In genomic region chr4:115056371-115056920, GRCm38 (mm10) we compare ENCODE assay signal across 8 mouse cellular contexts. TPM values are rescaled to one million over a fixed set of nuclear protein-coding genes. Genes with fewer than 3 reads are reported as not detected.
A peak's percentile ranks its signal among the peaks of the same experiment; 100 is the strongest.
DNase-seq lines count a peak whose midpoint lies in the region; ATAC-seq lines count a peak whose summit lies in the region.

Tal1 (plus strand) TSS chr4:115056426.

- H3K9ac ChIP-seq in liver, embryonic 11.5 days (ENCODE audit: low read depth, low read length): peak within 1 kb of the TSS; percentile 98
- peak within 1 kb of the TSS; percentile 16; the same call in 1 of the 2 replicates for H3K9ac ChIP-seq in neural tube, embryonic 14.5 days (replicated peaks; ENCODE audit: low read depth, low read length)

- WGBS in hindbrain, embryonic 10.5 days: under 1% methylated on average over 60 of the region's 60 CpGs
- WGBS in liver, embryonic 11.5 days: under 1% methylated on average over 58 of the region's 60 CpGs
- under 1% methylated on average over 58 of the region's 60 CpGs for WGBS in neural tube, embryonic 14.5 days

- peak; percentile 11 for DNase-seq in urinary bladder, postnatal 25 days (ENCODE audit: low spot score)
- DNase-seq in urinary bladder, postnatal 4 days (ENCODE audit: low spot score in 2 of 2): no peak
- DNase-seq in hindbrain, embryonic 10.5 days (ENCODE audit: low spot score): peak; percentile 74
- peak; percentile 83 for DNase-seq in liver, embryonic 11.5 days (ENCODE audit: low spot score)
- DNase-seq in layer of hippocampus, postnatal 25 days (ENCODE audit: extremely low spot score in 1 of 2, low spot score in 1 of 2): no peak
- DNase-seq in frontal cortex, adult 2 months (ENCODE audit: extremely low spot score in 1 of 2, low spot score in 1 of 2): no peak

- no peaks in the 10 kb centered on the region for H3K9me3 ChIP-seq in hindbrain, embryonic 10.5 days
- no peaks in the 10 kb centered on the region for H3K9me3 ChIP-seq in liver, embryonic 11.5 days (ENCODE audit: control insufficient read depth, low read length)
- no peaks in the 10 kb centered on the region for H3K9me3 ChIP-seq in neural tube, embryonic 14.5 days (ENCODE audit: control insufficient read depth, low read length)

- peaks cover 27% of the 10 kb centered on the region for H3K4me1 ChIP-seq in hindbrain, embryonic 10.5 days (replicated peaks)
- H3K4me1 ChIP-seq in liver, embryonic 11.5 days (replicated peaks; ENCODE audit: control insufficient read depth, insufficient read depth, low read length): peaks cover 26% of the 10 kb centered on the region
- peaks cover 5% of the 10 kb centered on the region; the same call in 1 of the 2 replicates for H3K4me1 ChIP-seq in neural tube, embryonic 14.5 days (ENCODE audit: control insufficient read depth, insufficient read depth, low read length)

- peak; percentile 47 for ATAC-seq in erythroblast, adult 5-6 weeks (replicated peaks; ENCODE audit: low FRiP score, poor library complexity, severe bottlenecking)
- ATAC-seq in liver, embryonic 11.5 days (replicated peaks; ENCODE audit: low FRiP score): peak; percentile 83
- peak; percentile 12 for ATAC-seq in neural tube, embryonic 14.5 days (ENCODE audit: low read depth)

- H3K4me2 ChIP-seq in liver, embryonic 11.5 days: peak within 1 kb of the TSS; percentile 88
- H3K4me2 ChIP-seq in neural tube, embryonic 14.5 days (ENCODE audit: low read depth, low read length): peak within 1 kb of the TSS; percentile 29; the same call in 1 of the 2 replicates

- peak within 1 kb of the TSS; percentile 46 for H3K4me3 ChIP-seq in hindbrain, embryonic 10.5 days
- peak within 1 kb of the TSS; percentile 77 for H3K4me3 ChIP-seq in liver, embryonic 11.5 days (ENCODE audit: low read depth, low read length)
- H3K4me3 ChIP-seq in neural tube, embryonic 14.5 days (ENCODE audit: low read depth, low read length): peak within 1 kb of the TSS; percentile 20

- peaks cover 100% of the 10 kb centered on the region for H3K27me3 ChIP-seq in hindbrain, embryonic 10.5 days (ENCODE audit: insufficient read depth, poor library complexity, severe bottlenecking)
- peaks cover 35% of the 10 kb centered on the region for H3K27me3 ChIP-seq in liver, embryonic 11.5 days (replicated peaks; ENCODE audit: control insufficient read depth, insufficient read depth, low read length)
- H3K27me3 ChIP-seq in neural tube, embryonic 14.5 days (ENCODE audit: control insufficient read depth, insufficient read depth, low read length): peaks cover 57% of the 10 kb centered on the region

- H3K36me3 ChIP-seq in hindbrain, embryonic 10.5 days: no peaks in the 10 kb centered on the region
- H3K36me3 ChIP-seq in liver, embryonic 11.5 days (ENCODE audit: control insufficient read depth, insufficient read depth, low read length): no peaks in the 10 kb centered on the region
- no peaks in the 10 kb centered on the region for H3K36me3 ChIP-seq in neural tube, embryonic 14.5 days (ENCODE audit: control insufficient read depth, insufficient read depth, low read length)

- peak within 1 kb of the TSS; percentile 80 for H3K27ac ChIP-seq in hindbrain, embryonic 10.5 days
- H3K27ac ChIP-seq in liver, embryonic 11.5 days (ENCODE audit: low read depth, low read length): peak within 1 kb of the TSS; percentile 98
- peak within 1 kb of the TSS; percentile 40 for H3K27ac ChIP-seq in neural tube, embryonic 14.5 days (ENCODE audit: low read depth, low read length)

RNA-seq across cellular contexts. Expression of gene Tal1, which starts in this region (rescaled TPM):
- total RNA-seq in erythroblast, adult 5-6 weeks (2015; ENCODE audit: low replicate concordance): 75.1 and 94.0 TPM in 2 replicates
- total RNA-seq in erythroblast, adult 5-6 weeks (2017; ENCODE audit: low replicate concordance): 92.9 and 102 TPM in 2 replicates
- 3.2 and 4.7 TPM in 2 replicates for polyA plus RNA-seq in hindbrain, embryonic 10.5 days (2016; fragmentation: Nextera tagmentation; extraction: Ambion mirVana)
- polyA plus RNA-seq in liver, embryonic 11.5 days (2014; fragmentation: Nextera tagmentation; extraction: Ambion mirVana): 42.7 and 47.6 TPM in 2 replicates
- 2.3 TPM in 2 replicates for polyA plus RNA-seq in neural tube, embryonic 14.5 days (2014; fragmentation: Nextera tagmentation; extraction: Ambion mirVana)
- total RNA-seq in layer of hippocampus, postnatal 25 days (2021): 1 to 10 TPM; 1.1 to 1.5 TPM
- 1.4 and 1.6 TPM in 2 replicates for polyA plus RNA-seq in frontal cortex, adult 2 months (2012; rRNA removed)

Comparison
In these comparisons a context has a peak if more than half of its experiments do, and no peak if none do; other contexts are left out.
1. RNA of gene Tal1 (total RNA-seq): 75.1 to 102 TPM in erythroblast, adult 5-6 weeks; 1.1 to 1.5 TPM in layer of hippocampus, postnatal 25 days; every median in the first group is over 10 times any median in the second.
2. DNase-seq: peak in urinary bladder, postnatal 25 days (single experiment), hindbrain, embryonic 10.5 days (single experiment) and liver, embryonic 11.5 days (single experiment); none in urinary bladder, postnatal 4 days (0 of 2), layer of hippocampus, postnatal 25 days (0 of 2) and frontal cortex, adult 2 months (0 of 2).
3. ATAC-seq: peak in every context shown above with its lines; median percentile 83 in liver, embryonic 11.5 days; 47 in erythroblast, adult 5-6 weeks; 12 in neural tube, embryonic 14.5 days.
4. H3K27ac ChIP-seq: peak in every context shown above with its lines; median percentile 98 in liver, embryonic 11.5 days; 80 in hindbrain, embryonic 10.5 days; 40 in neural tube, embryonic 14.5 days.
5. H3K4me3 ChIP-seq: peak in every context shown above with its lines; median percentile 77 in liver, embryonic 11.5 days; 46 in hindbrain, embryonic 10.5 days; 20 in neural tube, embryonic 14.5 days.